Mouse (Mus musculus): ENCODE data around the gene Kctd7.

DNA sequence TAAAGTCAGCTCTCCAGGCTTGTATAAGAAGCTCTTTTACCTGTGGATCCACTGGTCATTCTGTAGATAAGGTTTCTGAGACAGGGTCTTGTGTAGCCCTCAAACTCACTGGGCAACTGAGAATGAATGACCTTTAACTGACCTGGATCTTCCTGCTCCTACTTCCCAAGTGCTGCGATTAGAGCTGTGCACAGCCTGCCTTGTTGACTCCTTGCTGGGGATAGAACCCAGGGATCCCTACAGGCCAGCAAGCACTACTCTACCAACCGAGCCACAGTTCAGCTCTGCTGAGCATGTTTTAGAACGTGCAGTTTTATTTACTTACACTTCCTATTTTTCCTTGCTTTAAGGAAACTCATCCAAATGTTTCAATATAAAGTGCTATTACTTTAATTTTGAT, 52.8 kb downstream of the Kctd7 start:
- TF ChIP-seq POLR2A (IDR thresholded peaks at IDR 0.05; ENCODE audit: low read depth, low read length) (no peak), CTCF (IDR thresholded peaks at IDR 0.05; ENCODE audit: borderline replicate concordance, insufficient read depth, low read length) (no peak)
